Mouse (Mus musculus) macrophage (primary cell): Measurements from ENCODE around the gene Gpx4. TPM values are rescaled to one million over a fixed set of nuclear protein-coding genes. Genes with fewer than 3 reads are reported as not detected.

Experiments used
- H3K27ac ChIP-seq: fragments of 350-480 bp; formaldehyde crosslinking; 2 replicates; pipeline ENCODE4 v1.9.0; 2021
- H3K36me3 ChIP-seq: fragments of 350-480 bp; formaldehyde crosslinking; 2 replicates; pipeline ENCODE4 v1.9.0; 2021; ENCODE audit errors: inconsistent target
- H3K4me3 ChIP-seq: fragments of 350-480 bp; formaldehyde crosslinking; 2 replicates; pipeline ENCODE4 v1.9.0; 2021; ENCODE audit errors: inconsistent target
- H3K79me2 ChIP-seq: fragments of 350-480 bp; formaldehyde crosslinking; 2 replicates; pipeline ENCODE4 v1.9.0; 2021; ENCODE audit errors: inconsistent target
- WGBS: methylation state at CpG from one replicate; pipeline ENCODE4 v1.1.7; 2026; ENCODE audit warnings: inconsistent platforms; ENCODE audit not compliant: missing documents; 5-methylcytosine and 5-hydroxymethylcytosine counted together
- polyA plus RNA-seq: library from polyadenylated mRNA; stranded (reverse); fragments of 250-400 nt; gene quantifications from 3 replicates; pipeline ENCODE4 v1.2.4, GENCODE M21; 2018; ENCODE audit warnings: inconsistent platforms

Gpx4 gene
- polyA plus RNA-seq, 1 experiment from 2014 or later: 427 TPM

GRCm38 (mm10) chr10:80063877-80064650 lies 17.1 kb downstream of the Gpx4 start:
- Histone ChIP-seq H3K79me2 (peaks cover 24% of the 10 kb centered on the region; the same call in 1 of the 2 replicates), H3K27ac (no peak overlapping the region), H3K36me3 (peaks cover 94% of the 10 kb centered on the region), H3K4me3 (no peak overlapping the region)
- 93% methylated on average over 17 of the region's 23 CpGs for WGBS

GRCm38 (mm10) chr10:80069251-80069650 lies 22.3 kb downstream of the Gpx4 start:
- 0 out of 2 replicates have a peak overlapping the region, but pooled peaks have one; percentile 92 for H3K27ac ChIP-seq

GRCm38 (mm10) chr10:80069948-80070450 lies 23.0 kb downstream of the Gpx4 start:
- Histone ChIP-seq H3K4me3 (no peak overlapping the region), H3K27ac (peak overlapping the region; percentile 92), H3K36me3 (peaks cover 53% of the 10 kb centered on the region), H3K79me2 (peaks cover 83% of the 10 kb centered on the region)
- WGBS: 90% methylated on average over 4 of the region's 4 CpGs

More at GRCm38 (mm10) chr10:80069251-80069650, 22.3 kb downstream of the Gpx4 start:
- WGBS: 93% methylated on average over 7 of the region's 7 CpGs
- Histone ChIP-seq H3K79me2 (peaks cover 75% of the 10 kb centered on the region), H3K4me3 (no peak overlapping the region), H3K36me3 (peaks cover 61% of the 10 kb centered on the region)

- Histone ChIP-seq H3K4me3 (no peak overlapping the region), H3K79me2 (peaks cover 84% of the 10 kb centered on the region), H3K36me3 (peaks cover 45% of the 10 kb centered on the region), H3K27ac (peak overlapping the region; percentile 92)
- WGBS: 30% methylated on average over 8 of the region's 9 CpGs
These were observed 24.0 kb downstream of the Gpx4 start for GRCm38 (mm10) chr10:80070837-80071515.

GRCm38 (mm10) chr10:80071516-80071900 lies 24.5 kb downstream of the Gpx4 start:
- H3K79me2 ChIP-seq: peaks cover 81% of the 10 kb centered on the region
- H3K4me3 ChIP-seq: no peak overlapping the region
- 46% methylated on average over 3 of the region's 3 CpGs for whole genome bisulfite sequencing
- peaks cover 40% of the 10 kb centered on the region for H3K36me3 ChIP-seq
- peak overlapping the region; percentile 92 for H3K27ac ChIP-seq

GRCm38 (mm10) chr10:80072623-80073489 lies 25.9 kb downstream of the Gpx4 start:
- Histone ChIP-seq H3K27ac (peak overlapping the region; percentile 92), H3K36me3 (peaks cover 27% of the 10 kb centered on the region), H3K79me2 (peaks cover 69% of the 10 kb centered on the region), H3K4me3 (peak overlapping the region; percentile 71; the same call in 1 of the 2 replicates)
- 87% methylated on average over 20 of the region's 20 CpGs for WGBS

- H3K36me3 ChIP-seq: peaks cover 30% of the 10 kb centered on the region
These were observed 28.0 kb downstream of the Gpx4 start for GRCm38 (mm10) chr10:80074813-80075601.

GRCm38 (mm10) chr10:80075924-80076323 lies 29.0 kb downstream of the Gpx4 start:
- peaks cover 38% of the 10 kb centered on the region for H3K36me3 ChIP-seq
- 89% methylated on average over 1 of the region's 1 CpGs for WGBS
- H3K4me3 ChIP-seq: no peak overlapping the region
- H3K79me2 ChIP-seq: peaks cover 42% of the 10 kb centered on the region
- peak overlapping the region; percentile 92 for H3K27ac ChIP-seq

More at GRCm38 (mm10) chr10:80074813-80075601, 28.0 kb downstream of the Gpx4 start:
- Histone ChIP-seq H3K79me2 (peaks cover 51% of the 10 kb centered on the region), H3K4me3 (peak overlapping the region; percentile 71), H3K27ac (peak overlapping the region; percentile 92)
- 2% methylated on average over 28 of the region's 28 CpGs for WGBS

GRCm38 (mm10) chr10:80076386-80076785 lies 29.4 kb downstream of the Gpx4 start:
- WGBS: 94% methylated on average over 4 of the region's 4 CpGs
- Histone ChIP-seq H3K4me3 (no peak overlapping the region), H3K36me3 (peaks cover 43% of the 10 kb centered on the region), H3K27ac (peak overlapping the region; percentile 92), H3K79me2 (peaks cover 38% of the 10 kb centered on the region)

- H3K36me3 ChIP-seq: peaks cover 47% of the 10 kb centered on the region
- no peak overlapping the region for H3K27ac ChIP-seq
- peaks cover 29% of the 10 kb centered on the region for H3K79me2 ChIP-seq
- H3K4me3 ChIP-seq: no peak overlapping the region
- 98% methylated on average over 5 of the region's 5 CpGs for WGBS
These were observed 30.3 kb downstream of the Gpx4 start for GRCm38 (mm10) chr10:80077312-80077711.

- H3K36me3 ChIP-seq: peaks cover 54% of the 10 kb centered on the region
- H3K27ac ChIP-seq: no peak overlapping the region
- H3K4me3 ChIP-seq: no peak overlapping the region
- 93% methylated on average over 1 of the region's 1 CpGs for WGBS
- H3K79me2 ChIP-seq: peaks cover 18% of the 10 kb centered on the region
These were observed 31.4 kb downstream of the Gpx4 start for GRCm38 (mm10) chr10:80078366-80078765.

GRCm38 (mm10) chr10:80080396-80081070 lies 33.6 kb downstream of the Gpx4 start:
- peaks cover 75% of the 10 kb centered on the region for H3K36me3 ChIP-seq
- H3K27ac ChIP-seq: no peak overlapping the region
- no peak overlapping the region for H3K4me3 ChIP-seq
- 61% methylated on average over 16 of the region's 16 CpGs for WGBS
- peaks cover 19% of the 10 kb centered on the region; the same call in 1 of the 2 replicates for H3K79me2 ChIP-seq

- no peak overlapping the region for H3K4me3 ChIP-seq
- H3K79me2 ChIP-seq: peaks cover 24% of the 10 kb centered on the region; the same call in 1 of the 2 replicates
- no peak overlapping the region for H3K27ac ChIP-seq
- peaks cover 75% of the 10 kb centered on the region for H3K36me3 ChIP-seq
- WGBS: 83% methylated on average over 3 of the region's 3 CpGs
These were observed 34.1 kb downstream of the Gpx4 start for GRCm38 (mm10) chr10:80081075-80081474.
